Mouse (Mus musculus): ENCODE measurements around the gene Alpk3.

- TF ChIP-seq CTCF (IDR thresholded peaks at IDR 0.05; ENCODE audit: low read depth): no peak
- no peak for TF ChIP-seq EP300 (IDR thresholded peaks at IDR 0.05; ENCODE audit: low read depth)
Observed at GRCm38 (mm10) chr7:81133416-81133815, 76.0 kb downstream of the Alpk3 start.

Data from heart, postnatal 0 days (tissue).